Mouse (Mus musculus): ENCODE measurements around the gene Gm20388. TPM values are rescaled to one million over a fixed set of nuclear protein-coding genes. Genes with fewer than 3 reads are reported as not detected.

Gm20388 gene
- polyA plus RNA-seq, 1 experiment: 43.7 TPM

GRCm38 (mm10) chr8:123117127-123117731 lies 3206.6 kb downstream of the Gm20388 start, which contains the start of gene Cpne7:
TSS of gene Cpne7 (plus strand) at chr8:123117374.

GRCm38 (mm10) chr8:123157888-123158465 lies 3247.3 kb downstream of the Gm20388 start, which contains the start of gene Sult5a1:
TSS of gene Sult5a1 (minus strand) at chr8:123158315.

GRCm38 (mm10) chr8:123185566-123186409 lies 3275.1 kb downstream of the Gm20388 start, which contains the start of gene Dpep1:
TSS of gene Dpep1 (plus strand) at chr8:123186242.

GRCm38 (mm10) chr8:123212321-123213117 lies 3301.9 kb downstream of the Gm20388 start, which contains the start of the genes Chmp1a and Spata33:
TSS of gene Chmp1a (minus strand) at chr8:123212763.
TSS of gene Spata33 (plus strand) at chr8:123212832.

GRCm38 (mm10) chr8:123224278-123225266 lies 3313.9 kb downstream of the Gm20388 start, which contains the start of gene Cdk10:
TSS of gene Cdk10 (plus strand) at chr8:123224842.

GRCm38 (mm10) chr8:123235520-123236497 lies 3325.2 kb downstream of the Gm20388 start, which contains the start of gene Spata2l:
TSS of gene Spata2l (minus strand) at chr8:123236233.

GRCm38 (mm10) chr8:123254099-123254885 lies 3343.7 kb downstream of the Gm20388 start, which contains the start of the genes Zfp276 and Vps9d1:
TSS of gene Zfp276 (plus strand) at chr8:123254195.
TSS of gene Vps9d1 (minus strand) at chr8:123254348.

GRCm38 (mm10) chr8:123318467-123318911 lies 3407.8 kb downstream of the Gm20388 start, which contains the start of gene Fanca:
TSS of gene Fanca (minus strand) at chr8:123318576.

GRCm38 (mm10) chr8:123332262-123333090 lies 3421.8 kb downstream of the Gm20388 start, which contains the start of gene Spire2:
TSS of gene Spire2 (plus strand) at chr8:123332713.

GRCm38 (mm10) chr8:123373403-123374238 lies 3463.0 kb downstream of the Gm20388 start, which contains the start of gene Tcf25:
TSS of gene Tcf25 (plus strand) at chr8:123373753.

GRCm38 (mm10) chr8:123406786-123407185 lies 3496.1 kb downstream of the Gm20388 start, which contains the start of gene Mc1r:
TSS of gene Mc1r (plus strand) at chr8:123407107.

GRCm38 (mm10) chr8:123411246-123411645 lies 3500.6 kb downstream of the Gm20388 start, which contains the start of gene Tubb3:
TSS of gene Tubb3 (plus strand) at chr8:123411424.

GRCm38 (mm10) chr8:123423441-123423840 lies 3512.8 kb downstream of the Gm20388 start, which contains the start of gene Def8:
TSS of gene Def8 (plus strand) at chr8:123423527.

GRCm38 (mm10) chr8:123477737-123478258 lies 3567.2 kb downstream of the Gm20388 start, which contains the start of gene Afg3l1:
TSS of gene Afg3l1 (plus strand) at chr8:123477903.

GRCm38 (mm10) chr8:123514781-123515539 lies 3604.3 kb downstream of the Gm20388 start, which contains the start of gene Dbndd1:
TSS of gene Dbndd1 (minus strand) at chr8:123515463.

